Mouse (Mus musculus) brain, embryonic 14.5 days (tissue): ENCODE measurements around the gene Cyld.

Source experiments
- CTCF ChIP-seq: fragments of 200-500 bp; IDR thresholded peaks from 2 replicates; pipeline ENCODE4 v1.5.1; 2012; ENCODE audit warnings: inconsistent platforms, mild to moderate bottlenecking, moderate library complexity, borderline replicate concordance; ENCODE audit not compliant: insufficient read depth, insufficient read length; ENCODE audit errors: extremely low read depth
- POLR2A ChIP-seq: fragments of 200-500 bp; IDR thresholded peaks from 2 replicates; pipeline ENCODE4 v1.6.1; 2012; ENCODE audit warnings: mild to moderate bottlenecking, inconsistent platforms, borderline replicate concordance; ENCODE audit not compliant: poor library complexity, insufficient read depth, insufficient read length, severe bottlenecking; ENCODE audit errors: extremely low read depth

- no peak for TF ChIP-seq CTCF
- TF ChIP-seq POLR2A = no peak
These were observed 6.9 kb upstream of the Cyld start for GRCm38 (mm10) chr8:88689891-88690290.
